Mouse (Mus musculus): ENCODE results near the gene Nectin1. TPM values are rescaled to one million over a fixed set of nuclear protein-coding genes. Genes with fewer than 3 reads are reported as not detected.

The Nectin1 gene
- total and polyA plus RNA-seq, 2 experiments = 4.0 to 38.6 TPM

DNA sequence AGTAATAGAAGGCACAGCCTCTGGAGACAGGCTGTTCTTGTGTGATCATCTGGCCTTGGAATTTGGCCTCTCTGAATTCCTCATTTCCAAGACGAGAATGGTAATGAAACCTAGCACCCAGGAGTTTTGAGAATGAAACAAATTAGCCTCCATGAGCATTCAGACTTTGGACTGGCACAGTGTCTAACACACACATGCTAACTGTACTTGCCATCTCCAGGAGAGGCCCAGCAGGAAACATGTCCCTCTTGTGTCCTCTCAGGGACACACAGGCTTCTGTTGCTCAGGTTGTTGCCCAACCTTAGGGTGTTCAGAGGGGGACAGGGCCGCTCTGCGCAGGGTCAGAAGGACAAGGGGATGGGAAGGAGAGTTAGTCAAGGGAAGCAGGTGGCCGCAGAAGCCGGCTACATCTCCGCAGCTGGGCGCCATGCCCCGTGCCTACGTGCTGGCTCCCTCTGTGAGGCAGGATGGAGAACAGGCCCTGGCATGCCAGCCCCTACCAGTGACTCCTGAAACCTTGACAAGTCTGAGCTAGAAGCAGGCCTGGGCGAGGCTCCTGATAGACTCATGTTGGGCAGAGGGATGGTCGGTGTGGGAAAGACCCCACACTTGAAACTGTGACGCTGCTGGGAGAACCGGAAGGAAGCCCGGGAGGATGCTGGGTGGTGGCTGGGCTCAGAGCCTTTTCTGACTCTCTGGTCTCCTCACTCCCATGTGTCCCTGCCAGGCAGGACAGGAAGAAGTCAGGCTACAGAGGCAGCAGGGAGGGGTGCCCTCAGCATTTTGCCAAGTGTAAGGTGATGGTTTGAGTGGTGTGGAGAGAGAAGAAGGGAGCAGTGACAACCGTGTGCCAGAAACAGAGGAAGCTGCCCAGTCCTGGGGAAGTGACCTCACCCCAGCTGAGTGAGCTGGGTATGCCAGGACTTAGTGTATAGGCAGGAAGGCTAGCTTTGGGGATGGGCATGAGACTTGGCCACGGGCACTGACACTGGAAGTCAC is 33.9 kb downstream of the Nectin1 start:
- Histone ChIP-seq H3K36me3 (ENCODE audit: control insufficient read depth, insufficient read depth, low read length) (no peaks in the 10 kb centered on the region), H3K27ac (replicated peaks; ENCODE audit: insufficient read depth, low read depth, low read length) (no peak overlapping the region), H3K27me3 (ENCODE audit: control insufficient read depth, insufficient read depth, low read length) (no peaks in the 10 kb centered on the region), H3K4me3 (ENCODE audit: insufficient read depth, low read depth, low read length) (no peak overlapping the region), H3K9ac (ENCODE audit: low read depth, low read length) (no peak overlapping the region), H3K79me2 (ENCODE audit: control insufficient read depth, insufficient read depth, low read length) (peaks cover 38% of the 10 kb centered on the region), H3K4me1 (ENCODE audit: control insufficient read depth, insufficient read depth, low read length) (peaks cover 17% of the 10 kb centered on the region)
- TF ChIP-seq CTCF (IDR thresholded peaks at IDR 0.05; ENCODE audit: low read depth, low read length) (0 out of 2 replicates have a peak, but pooled peaks have one; percentile 8), POLR2A (IDR thresholded peaks at IDR 0.05; ENCODE audit: extremely low read depth, insufficient read depth, low read length) (no peak)
- DNase-seq (ENCODE audit: extremely low read depth, low read depth, low spot score) = peak; percentile 57
- WGBS = 72% methylated on average over 16 of the region's 16 CpGs

DNA sequence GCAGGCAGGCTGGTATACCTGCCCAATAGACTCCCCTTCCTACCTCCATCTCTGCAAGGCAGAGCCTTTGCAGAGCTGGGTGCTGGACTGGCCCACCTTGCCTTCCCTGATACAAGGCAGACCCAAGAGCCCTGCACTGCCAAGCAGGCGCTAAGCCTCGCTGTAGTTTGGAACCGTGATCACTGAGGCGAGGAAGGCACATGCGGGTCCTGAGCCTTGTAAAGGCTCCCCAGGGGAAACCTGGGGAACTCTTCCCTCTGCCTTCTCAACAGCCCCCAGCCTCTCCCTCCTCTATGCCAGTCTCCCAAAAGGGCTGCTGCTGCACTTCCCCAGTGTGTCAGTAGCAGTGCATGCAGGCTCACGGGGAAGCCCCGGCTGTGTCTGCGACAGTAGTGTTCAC is 37.1 kb downstream of the Nectin1 start:
- Histone ChIP-seq H3K27me3 (ENCODE audit: control insufficient read depth, insufficient read depth, low read length) (no peaks in the 10 kb centered on the region), H3K4me1 (ENCODE audit: control insufficient read depth, insufficient read depth, low read length) (peaks cover 14% of the 10 kb centered on the region), H3K79me2 (ENCODE audit: control insufficient read depth, insufficient read depth, low read length) (peaks cover 48% of the 10 kb centered on the region), H3K36me3 (ENCODE audit: control insufficient read depth, insufficient read depth, low read length) (no peaks in the 10 kb centered on the region), H3K9ac (ENCODE audit: low read depth, low read length) (no peak overlapping the region), H3K27ac (replicated peaks; ENCODE audit: insufficient read depth, low read depth, low read length) (no peak overlapping the region), H3K4me3 (ENCODE audit: insufficient read depth, low read depth, low read length) (no peak overlapping the region)
- WGBS = 85% methylated on average over 8 of the region's 8 CpGs
- TF ChIP-seq POLR2A (IDR thresholded peaks at IDR 0.05; ENCODE audit: extremely low read depth, insufficient read depth, low read length) = no peak
- no peak for TF ChIP-seq CTCF (IDR thresholded peaks at IDR 0.05; ENCODE audit: low read depth, low read length)
- DNase-seq (ENCODE audit: extremely low read depth, low read depth, low spot score) = no peak

GRCm38 (mm10) chr9:43782401-43782800 is 38.6 kb downstream of the Nectin1 start:
- Histone ChIP-seq H3K4me1 (ENCODE audit: control insufficient read depth, insufficient read depth, low read length) (peaks cover 4% of the 10 kb centered on the region; the same call in 1 of the 2 replicates), H3K36me3 (ENCODE audit: control insufficient read depth, insufficient read depth, low read length) (no peaks in the 10 kb centered on the region), H3K4me3 (ENCODE audit: insufficient read depth, low read depth, low read length) (no peak overlapping the region), H3K79me2 (ENCODE audit: control insufficient read depth, insufficient read depth, low read length) (peaks cover 44% of the 10 kb centered on the region), H3K9ac (ENCODE audit: low read depth, low read length) (no peak overlapping the region), H3K27ac (replicated peaks; ENCODE audit: insufficient read depth, low read depth, low read length) (no peak overlapping the region), H3K27me3 (ENCODE audit: control insufficient read depth, insufficient read depth, low read length) (no peaks in the 10 kb centered on the region)
- peak; percentile 68 for DNase-seq (ENCODE audit: extremely low read depth, low read depth, low spot score)
- TF ChIP-seq CTCF (IDR thresholded peaks at IDR 0.05; ENCODE audit: low read depth, low read length) = 0 out of 2 replicates have a peak, but pooled peaks have one; percentile 4
- TF ChIP-seq POLR2A (IDR thresholded peaks at IDR 0.05; ENCODE audit: extremely low read depth, insufficient read depth, low read length) = no peak
- 53% methylated on average over 5 of the region's 5 CpGs for WGBS

DNA sequence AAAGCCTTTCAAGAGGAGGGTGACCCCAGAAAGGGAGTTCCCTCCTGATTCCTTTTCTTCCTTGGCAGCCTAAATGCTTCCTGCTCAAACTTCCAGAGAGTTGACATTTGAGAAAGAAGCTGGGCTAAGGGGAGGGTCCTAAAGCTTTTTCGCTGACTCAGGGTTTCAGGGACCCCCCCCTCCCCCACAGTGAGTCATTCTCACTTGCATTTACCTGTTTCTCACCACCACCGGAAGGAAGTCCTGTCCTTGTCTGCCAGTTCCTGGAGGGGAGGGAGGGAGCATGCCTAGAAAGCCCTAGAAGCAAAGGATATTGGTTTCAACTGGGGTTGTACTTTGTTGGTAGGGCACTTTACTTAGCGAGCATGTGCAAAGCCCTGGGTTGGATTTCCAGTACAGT is 40.2 kb downstream of the Nectin1 start:
- TF ChIP-seq CTCF (IDR thresholded peaks at IDR 0.05; ENCODE audit: low read depth, low read length) (no peak), POLR2A (IDR thresholded peaks at IDR 0.05; ENCODE audit: extremely low read depth, insufficient read depth, low read length) (no peak)
- 65% methylated on average over 3 of the region's 3 CpGs for WGBS

DNA sequence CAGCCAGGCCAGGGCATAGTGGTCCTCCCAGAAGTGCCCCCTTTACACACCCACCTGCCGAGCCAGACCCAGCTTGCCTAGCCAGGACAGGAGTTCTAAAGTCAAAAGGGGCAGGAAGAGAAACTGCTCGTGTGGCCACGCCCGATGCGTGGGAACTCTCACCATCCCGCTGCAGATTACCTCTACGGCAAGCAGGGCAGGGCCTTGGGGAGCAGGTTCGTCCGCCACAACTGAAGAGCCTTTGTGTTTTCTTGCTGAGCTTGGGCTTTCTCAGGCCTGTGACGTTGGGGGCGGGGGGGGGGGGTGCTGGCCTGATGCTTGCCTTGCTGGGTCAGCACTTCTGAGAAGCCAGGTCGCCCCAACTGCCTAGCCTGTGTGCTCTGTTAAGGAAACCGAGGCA is 41.1 kb downstream of the Nectin1 start:
- DNase-seq (ENCODE audit: extremely low read depth, low read depth, low spot score) = no peak
- H3K27me3 ChIP-seq (ENCODE audit: control insufficient read depth, insufficient read depth, low read length) = no peaks in the 10 kb centered on the region
- peaks cover 36% of the 10 kb centered on the region for H3K79me2 ChIP-seq (ENCODE audit: control insufficient read depth, insufficient read depth, low read length)
- H3K4me3 ChIP-seq (ENCODE audit: insufficient read depth, low read depth, low read length) = no peak overlapping the region
- peaks cover 2% of the 10 kb centered on the region; the same call in 1 of the 2 replicates for H3K4me1 ChIP-seq (ENCODE audit: control insufficient read depth, insufficient read depth, low read length)
- H3K36me3 ChIP-seq (ENCODE audit: control insufficient read depth, insufficient read depth, low read length) = no peaks in the 10 kb centered on the region
- TF ChIP-seq POLR2A (IDR thresholded peaks at IDR 0.05; ENCODE audit: extremely low read depth, insufficient read depth, low read length) (no peak), CTCF (IDR thresholded peaks at IDR 0.05; ENCODE audit: low read depth, low read length) (no peak)
- H3K27ac ChIP-seq (replicated peaks; ENCODE audit: insufficient read depth, low read depth, low read length) = no peak overlapping the region
- WGBS = 85% methylated on average over 13 of the region's 13 CpGs
- H3K9ac ChIP-seq (ENCODE audit: low read depth, low read length) = no peak overlapping the region

More for the DNA sequence above, 40.2 kb downstream of the Nectin1 start:
- Histone ChIP-seq H3K27me3 (ENCODE audit: control insufficient read depth, insufficient read depth, low read length) (no peaks in the 10 kb centered on the region), H3K4me3 (ENCODE audit: insufficient read depth, low read depth, low read length) (no peak overlapping the region), H3K9ac (ENCODE audit: low read depth, low read length) (no peak overlapping the region), H3K4me1 (ENCODE audit: control insufficient read depth, insufficient read depth, low read length) (peaks cover 2% of the 10 kb centered on the region; the same call in 1 of the 2 replicates), H3K36me3 (ENCODE audit: control insufficient read depth, insufficient read depth, low read length) (no peaks in the 10 kb centered on the region), H3K79me2 (ENCODE audit: control insufficient read depth, insufficient read depth, low read length) (peaks cover 42% of the 10 kb centered on the region), H3K27ac (replicated peaks; ENCODE audit: insufficient read depth, low read depth, low read length) (no peak overlapping the region)
- DNase-seq (ENCODE audit: extremely low read depth, low read depth, low spot score) = no peak

Data from liver, adult 2 months (tissue).